Mouse (Mus musculus): ENCODE data around the gene Scp2.

- TF ChIP-seq CTCF (IDR thresholded peaks at IDR 0.05; ENCODE audit: control insufficient read depth, insufficient read depth, insufficient replicate concordance, low read depth, low read length) = no peak
- no peak for TF ChIP-seq POLR2A (IDR thresholded peaks at IDR 0.05; ENCODE audit: control insufficient read depth, low read depth, low read length)
These were observed 125.6 kb downstream of the Scp2 start for GRCm38 (mm10) chr4:108018961-108019921.
